Mouse (Mus musculus) neural tube, embryonic 11.5 days (tissue): ENCODE measurements at regions not wholly inside any gene's neighbourhood (a gene's known extent, or its start where the extent isn't known, plus 50 kb on each side); places are given as distances from the start of the nearest gene placed in this dataset.

Source experiments
- ATAC-seq: fragments of 200-750 bp; cut with Nextera tagmentation; 2 replicates; pipeline ENCODE4 v1.8.0; 2017; ENCODE audit warnings: moderate number of reproducible peaks, mild to moderate bottlenecking, moderate TSS enrichment, moderate library complexity; ENCODE audit not compliant: insufficient read depth, low FRiP score, low TSS enrichment
- DNase-seq: peaks from one replicate; pipeline ENCODE4 v3.0.0-alpha.2; 2015; ENCODE audit warnings: low spot score
- H3K27ac ChIP-seq: fragments of 300-500 bp; sonication (generic); 2 replicates; pipeline ENCODE4 v1.5.1; 2014; ENCODE audit warnings: low read depth, mild to moderate bottlenecking, low read length
- H3K27me3 ChIP-seq: fragments of 300-500 bp; sonication (generic); 2 replicates; pipeline ENCODE4 v1.6.1; 2014; ENCODE audit warnings: mild to moderate bottlenecking, low read length, mixed read lengths; ENCODE audit not compliant: control insufficient read depth, insufficient read depth
- H3K36me3 ChIP-seq: fragments of 300-500 bp; sonication (generic); 2 replicates; pipeline ENCODE4 v1.6.1; 2014; ENCODE audit warnings: mild to moderate bottlenecking, low read length, moderate library complexity, mixed read lengths; ENCODE audit not compliant: control insufficient read depth, insufficient read depth
- H3K4me1 ChIP-seq: fragments of 300-500 bp; sonication (generic); 2 replicates; pipeline ENCODE4 v1.6.1; 2014; ENCODE audit warnings: low read length, mixed read lengths; ENCODE audit not compliant: control insufficient read depth, insufficient read depth
- H3K4me2 ChIP-seq: fragments of 300-500 bp; sonication (generic); 2 replicates; pipeline ENCODE4 v1.6.1; 2014; ENCODE audit warnings: low read depth, mild to moderate bottlenecking, moderate library complexity
- H3K4me3 ChIP-seq: fragments of 300-500 bp; sonication (generic); 2 replicates; pipeline ENCODE4 v1.5.1; 2014; ENCODE audit warnings: low read depth, low read length
- H3K9ac ChIP-seq: fragments of 300-500 bp; sonication (generic); 2 replicates; pipeline ENCODE4 v1.6.1; 2014; ENCODE audit warnings: mild to moderate bottlenecking, low read length
- H3K9me3 ChIP-seq: fragments of 300-500 bp; sonication (generic); 2 replicates; pipeline ENCODE4 v1.6.1; 2016; ENCODE audit warnings: low read length; ENCODE audit not compliant: control insufficient read depth
- WGBS: fragments of 180-500 bp; shearing (Covaris S2); extraction: QIAGEN DNeasy Blood & Tissue Kit; methylation state at CpG from one replicate; pipeline ENCODE4 v1.1.7; 2014; 5-methylcytosine and 5-hydroxymethylcytosine counted together

- H3K9me3 ChIP-seq: no peaks in the 10 kb centered on the region
- ATAC-seq (no peak), DNase-seq (no peak)
- no peaks in the 10 kb centered on the region for H3K36me3 ChIP-seq
- H3K9ac ChIP-seq: no peak overlapping the region
- H3K4me2 ChIP-seq: no peak overlapping the region
- 65% methylated on average over 6 of the region's 6 CpGs for WGBS
- H3K4me3 ChIP-seq: no peak overlapping the region
- no peaks in the 10 kb centered on the region for H3K4me1 ChIP-seq
- H3K27me3 ChIP-seq: no peaks in the 10 kb centered on the region
- no peak overlapping the region for H3K27ac ChIP-seq
These were observed 93.5 kb downstream of the Cand1 start for GRCm38 (mm10) chr10:119146342-119146741.

GRCm38 (mm10) chr10:119142866-119143265, 97.0 kb downstream of the Cand1 start:
- Histone ChIP-seq H3K4me2 (no peak overlapping the region), H3K4me1 (no peaks in the 10 kb centered on the region), H3K27me3 (no peaks in the 10 kb centered on the region), H3K9me3 (no peaks in the 10 kb centered on the region), H3K36me3 (no peaks in the 10 kb centered on the region), H3K27ac (no peak overlapping the region), H3K9ac (no peak overlapping the region), H3K4me3 (no peak overlapping the region)
- ATAC-seq (no peak), DNase-seq (no peak)
- 96% methylated on average over 6 of the region's 6 CpGs for WGBS

GRCm38 (mm10) chr10:119142307-119142706, 97.5 kb downstream of the Cand1 start:
- Histone ChIP-seq H3K9me3 (no peaks in the 10 kb centered on the region), H3K27me3 (no peaks in the 10 kb centered on the region), H3K9ac (no peak overlapping the region), H3K27ac (no peak overlapping the region), H3K4me2 (no peak overlapping the region), H3K4me1 (no peaks in the 10 kb centered on the region), H3K36me3 (no peaks in the 10 kb centered on the region), H3K4me3 (no peak overlapping the region)
- no peak for DNase-seq
- 88% methylated on average over 5 of the region's 5 CpGs for WGBS
- no peak for ATAC-seq

GRCm38 (mm10) chr10:119138237-119138636, 101.6 kb downstream of the Cand1 start:
- no peak overlapping the region for H3K27ac ChIP-seq

GRCm38 (mm10) chr10:119135489-119135924, 104.3 kb downstream of the Cand1 start:
- Histone ChIP-seq H3K36me3 (no peaks in the 10 kb centered on the region), H3K27me3 (no peaks in the 10 kb centered on the region), H3K9me3 (no peaks in the 10 kb centered on the region), H3K27ac (no peak overlapping the region), H3K4me2 (no peak overlapping the region), H3K4me1 (no peaks in the 10 kb centered on the region; the same call in 1 of the 2 replicates), H3K4me3 (no peak overlapping the region), H3K9ac (no peak overlapping the region)
- ATAC-seq (no peak), DNase-seq (no peak)
- WGBS: 55% methylated on average over 11 of the region's 11 CpGs

More at GRCm38 (mm10) chr10:119138237-119138636, 101.6 kb downstream of the Cand1 start:
- ATAC-seq: no peak
- no peaks in the 10 kb centered on the region for H3K9me3 ChIP-seq
- no peak overlapping the region for H3K4me2 ChIP-seq
- no peaks in the 10 kb centered on the region for H3K27me3 ChIP-seq
- WGBS: 75% methylated on average over 6 of the region's 6 CpGs
- no peak overlapping the region for H3K9ac ChIP-seq
- DNase-seq: no peak
- H3K4me3 ChIP-seq: no peak overlapping the region
- H3K36me3 ChIP-seq: no peaks in the 10 kb centered on the region
- H3K4me1 ChIP-seq: no peaks in the 10 kb centered on the region

GRCm38 (mm10) chr10:119134797-119135488, 104.9 kb downstream of the Cand1 start:
- Histone ChIP-seq H3K9ac (no peak overlapping the region), H3K4me1 (no peaks in the 10 kb centered on the region; the same call in 1 of the 2 replicates), H3K36me3 (no peaks in the 10 kb centered on the region), H3K27ac (no peak overlapping the region), H3K4me2 (no peak overlapping the region), H3K4me3 (no peak overlapping the region), H3K9me3 (no peaks in the 10 kb centered on the region), H3K27me3 (no peaks in the 10 kb centered on the region)
- DNase-seq (no peak), ATAC-seq (no peak)
- 70% methylated on average over 10 of the region's 10 CpGs for WGBS

- H3K9ac ChIP-seq: no peak overlapping the region
- no peaks in the 10 kb centered on the region for H3K9me3 ChIP-seq
- DNase-seq (peak; percentile 50), ATAC-seq (no peak; the same call in 1 of the 2 replicates)
- no peaks in the 10 kb centered on the region for H3K36me3 ChIP-seq
- no peaks in the 10 kb centered on the region; the same call in 1 of the 2 replicates for H3K4me1 ChIP-seq
- no peak overlapping the region for H3K4me3 ChIP-seq
- WGBS: 36% methylated on average over 16 of the region's 16 CpGs
- H3K4me2 ChIP-seq: no peak overlapping the region; the same call in 1 of the 2 replicates
- no peaks in the 10 kb centered on the region for H3K27me3 ChIP-seq
- H3K27ac ChIP-seq: no peak overlapping the region
These were observed 107.9 kb downstream of the Cand1 start for GRCm38 (mm10) chr10:119131977-119132376.

GRCm38 (mm10) chr10:119130676-119131075, 109.2 kb downstream of the Cand1 start:
- H3K4me1 ChIP-seq: no peaks in the 10 kb centered on the region; the same call in 1 of the 2 replicates
- WGBS: 80% methylated on average over 6 of the region's 6 CpGs
- H3K27me3 ChIP-seq: no peaks in the 10 kb centered on the region
- ATAC-seq: no peak
- no peaks in the 10 kb centered on the region for H3K9me3 ChIP-seq
- no peak overlapping the region for H3K4me2 ChIP-seq
- no peaks in the 10 kb centered on the region for H3K36me3 ChIP-seq
- no peak for DNase-seq
- H3K9ac ChIP-seq: no peak overlapping the region
- H3K4me3 ChIP-seq: no peak overlapping the region
- H3K27ac ChIP-seq: no peak overlapping the region

- H3K27ac ChIP-seq: no peak overlapping the region
- H3K9me3 ChIP-seq: 0 out of 2 replicates have a peak, but pooled peaks cover 3% of the 10 kb centered on the region
- H3K27me3 ChIP-seq: no peaks in the 10 kb centered on the region
- no peak for ATAC-seq
- H3K4me2 ChIP-seq: no peak overlapping the region
- no peaks in the 10 kb centered on the region for H3K36me3 ChIP-seq
- H3K4me3 ChIP-seq: no peak overlapping the region
- 94% methylated on average over 3 of the region's 3 CpGs for WGBS
- DNase-seq: no peak
- H3K9ac ChIP-seq: no peak overlapping the region
- H3K4me1 ChIP-seq: no peaks in the 10 kb centered on the region; the same call in 1 of the 2 replicates
These were observed 111.8 kb downstream of the Cand1 start for GRCm38 (mm10) chr10:119128035-119128434.
